Mouse (Mus musculus): Measurements from ENCODE around the gene Ralgds. TPM values are rescaled to one million over a fixed set of nuclear protein-coding genes. Genes with fewer than 3 reads are reported as not detected.
A peak's percentile ranks its signal among the peaks of the same experiment; 100 is the strongest.

Gene Ralgds
- polyA plus RNA-seq (2012; fragmentation: generic; extraction: Trizol), result 24.2 TPM

GRCm38 (mm10) chr2:28512798-28513401 is at the start of gene Ralgds:
TSS of gene Ralgds (plus strand) at chr2:28513125.
- peak within 1 kb of the TSS; percentile 23 for H3ac ChIP-seq (ENCODE audit: control insufficient read depth, insufficient read length)
- no peaks in the 10 kb centered on the region for H3K79me2 ChIP-seq (ENCODE audit: control insufficient read depth, insufficient read depth)
- no peaks in the 10 kb centered on the region for H3K36me3 ChIP-seq (ENCODE audit: control insufficient read depth, insufficient read depth)
- peak; percentile 42 for TF ChIP-seq POLR2A (IDR thresholded peaks at IDR 0.05; ENCODE audit: insufficient read length, low read depth)
- TF ChIP-seq E2F4 (IDR thresholded peaks at IDR 0.05; ENCODE audit: insufficient read depth), result no peak
- H3K4me2 ChIP-seq (ENCODE audit: low read depth), result peak within 1 kb of the TSS; percentile 95
- H3K27me3 ChIP-seq (ENCODE audit: control insufficient read depth, insufficient read depth, insufficient read length), result peaks cover 14% of the 10 kb centered on the region
- peak within 1 kb of the TSS; percentile 21 for H3K4me3 ChIP-seq

DNA sequence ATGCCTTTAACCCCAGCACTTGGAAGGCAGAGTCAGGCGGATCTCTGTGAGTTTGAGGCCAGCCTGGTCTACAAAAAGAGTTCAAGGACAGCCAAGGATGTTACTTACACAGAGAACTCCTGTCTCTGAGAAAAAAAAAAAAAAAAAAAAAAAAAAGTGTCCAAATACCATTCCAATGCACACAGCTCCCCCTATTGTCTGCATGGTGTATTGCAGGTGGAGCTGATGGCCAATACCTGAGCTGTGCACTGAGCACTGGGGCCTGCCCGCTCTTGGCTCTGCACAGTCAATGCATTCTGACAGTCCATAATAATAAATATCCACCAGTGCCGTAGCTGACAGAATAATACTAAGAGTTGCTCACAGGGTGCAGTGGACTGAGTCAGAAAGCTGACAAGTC is 49.0 kb upstream of the Ralgds start:
- H3K27me3 ChIP-seq (ENCODE audit: control insufficient read depth, insufficient read depth, insufficient read length), result peaks cover 30% of the 10 kb centered on the region
- H3K4me3 ChIP-seq, result no peak overlapping the region
- peaks cover 10% of the 10 kb centered on the region for H3K79me2 ChIP-seq (ENCODE audit: control insufficient read depth, insufficient read depth)
- TF ChIP-seq E2F4 (IDR thresholded peaks at IDR 0.05; ENCODE audit: insufficient read depth) (no peak), TCF3 (IDR thresholded peaks at IDR 0.05; ENCODE audit: insufficient read length, low read depth) (no peak), MAX (IDR thresholded peaks at IDR 0.05; ENCODE audit: low read depth) (no peak), CEBPB (IDR thresholded peaks at IDR 0.05; ENCODE audit: insufficient read depth, poor library complexity, severe bottlenecking) (no peak), MYOG (IDR thresholded peaks at IDR 0.05; ENCODE audit: control insufficient read depth in 1 of 3, insufficient read depth in 1 of 3, insufficient read length in 2 of 3, low read depth in 2 of 3) (no peak), TCF12 (IDR thresholded peaks at IDR 0.05; ENCODE audit: insufficient read depth, poor library complexity, severe bottlenecking) (no peak), POLR2A (IDR thresholded peaks at IDR 0.05; ENCODE audit: insufficient read length, low read depth) (no peak)
- no peak overlapping the region for H3ac ChIP-seq (ENCODE audit: control insufficient read depth, insufficient read length)
- H3K36me3 ChIP-seq (ENCODE audit: control insufficient read depth, insufficient read depth), result no peaks in the 10 kb centered on the region
- H3K4me2 ChIP-seq (ENCODE audit: low read depth), result no peak overlapping the region

DNA sequence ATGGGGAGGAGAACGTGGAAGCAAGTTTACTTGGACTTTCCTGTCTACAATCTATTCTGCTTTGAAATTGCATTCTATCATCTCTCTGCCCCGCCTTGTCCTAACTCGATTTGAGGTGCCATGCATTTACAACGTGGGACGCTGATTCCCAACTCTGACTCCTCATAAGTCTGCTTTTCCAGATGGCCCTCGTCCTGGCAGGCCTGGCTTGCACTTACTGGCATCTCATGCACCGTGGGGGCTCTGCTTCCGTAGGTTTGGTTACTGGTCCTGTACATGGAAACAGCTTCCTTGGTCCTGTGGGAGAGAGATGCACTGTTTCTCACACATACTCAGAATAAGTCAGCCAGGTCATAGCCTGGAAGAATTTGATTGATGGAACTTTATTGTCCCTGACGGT is 48.0 kb upstream of the Ralgds start:
- TF ChIP-seq SRF (IDR thresholded peaks at IDR 0.05; ENCODE audit: control insufficient read depth, insufficient read length, low read depth) (no peak), TCF12 (IDR thresholded peaks at IDR 0.05; ENCODE audit: insufficient read depth, poor library complexity, severe bottlenecking) (no peak), MYOD1 (IDR thresholded peaks at IDR 0.05; ENCODE audit: control insufficient read depth in 1 of 3, insufficient read length in 2 of 3, low read depth in 2 of 3) (no peak), REST (IDR thresholded peaks at IDR 0.05; ENCODE audit: insufficient read depth, insufficient read length) (no peak), TCF3 (IDR thresholded peaks at IDR 0.05; ENCODE audit: insufficient read length, low read depth) (no peak), POLR2AphosphoS2 (IDR thresholded peaks at IDR 0.05; ENCODE audit: insufficient read length, low read depth) (no peak)

GRCm38 (mm10) chr2:28465836-28466518 is 46.9 kb upstream of the Ralgds start, which contains the start of gene 1700007K13Rik:
TSS of gene 1700007K13Rik (minus strand) at chr2:28466332.
- peaks cover 10% of the 10 kb centered on the region for H3K79me2 ChIP-seq (ENCODE audit: control insufficient read depth, insufficient read depth)
- H3K4me2 ChIP-seq (ENCODE audit: low read depth), result peak within 1 kb of the TSS; percentile 69
- no peak within 1 kb of the TSS for H3K4me3 ChIP-seq
- H3K36me3 ChIP-seq (ENCODE audit: control insufficient read depth, insufficient read depth), result peaks cover 9% of the 10 kb centered on the region
- TF ChIP-seq SRF (IDR thresholded peaks at IDR 0.05; ENCODE audit: control insufficient read depth, insufficient read length, low read depth) (no peak), CEBPB (IDR thresholded peaks at IDR 0.05; ENCODE audit: insufficient read depth, poor library complexity, severe bottlenecking) (no peak), POLR2A (IDR thresholded peaks at IDR 0.05; ENCODE audit: insufficient read length, low read depth) (no peak), USF1 (IDR thresholded peaks at IDR 0.05; ENCODE audit: low read depth) (peak; percentile 63), TCF3 (IDR thresholded peaks at IDR 0.05; ENCODE audit: insufficient read length, low read depth) (no peak)
- H3K27me3 ChIP-seq (ENCODE audit: control insufficient read depth, insufficient read depth, insufficient read length), result peaks cover 22% of the 10 kb centered on the region
- no peak within 1 kb of the TSS for H3ac ChIP-seq (ENCODE audit: control insufficient read depth, insufficient read length)

More for the DNA sequence above, 48.0 kb upstream of the Ralgds start:
- Histone ChIP-seq H3ac (ENCODE audit: control insufficient read depth, insufficient read length) (no peak overlapping the region), H3K27me3 (ENCODE audit: control insufficient read depth, insufficient read depth, insufficient read length) (peaks cover 30% of the 10 kb centered on the region), H3K79me2 (ENCODE audit: control insufficient read depth, insufficient read depth) (peaks cover 10% of the 10 kb centered on the region), H3K4me3 (no peak overlapping the region), H3K4me2 (ENCODE audit: low read depth) (no peak overlapping the region), H3K36me3 (ENCODE audit: control insufficient read depth, insufficient read depth) (peaks cover 5% of the 10 kb centered on the region)

DNA sequence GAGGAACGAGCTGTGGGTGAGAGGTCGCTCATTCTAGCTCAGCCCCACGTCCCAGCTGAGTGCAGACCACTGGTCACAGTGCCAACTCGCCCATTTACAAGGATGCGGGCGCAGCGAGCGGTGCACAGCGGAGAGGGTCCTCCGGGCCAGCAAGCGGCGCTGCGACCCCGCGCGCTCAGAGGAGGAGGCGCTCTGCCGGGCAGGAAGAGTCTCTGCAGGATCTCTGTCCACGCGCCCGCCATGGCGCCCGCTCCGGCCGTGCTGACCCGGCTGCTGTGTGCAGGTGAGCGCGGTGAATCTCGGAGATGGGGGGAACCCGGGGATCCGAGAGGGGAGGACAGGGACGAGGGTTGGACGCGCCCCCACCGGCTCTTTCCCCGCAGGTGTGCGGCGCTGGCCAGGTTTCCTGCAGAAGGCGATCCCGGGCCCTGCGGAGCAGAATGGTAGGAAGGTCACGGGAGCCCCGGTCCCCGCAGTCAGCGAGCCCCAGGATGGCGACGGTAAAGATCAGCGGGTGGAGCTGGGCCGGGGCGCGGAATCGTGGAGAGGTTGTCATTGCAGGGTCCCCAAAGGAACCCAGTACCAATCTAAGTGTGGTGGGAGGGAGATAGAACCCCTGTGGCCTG is 45.0 kb upstream of the Ralgds start, which contains the start of gene Mrps2:
Mrps2 (plus strand) TSS at position 207 of the 626 bp plus-strand sequence.
- peaks cover 14% of the 10 kb centered on the region for H3K36me3 ChIP-seq (ENCODE audit: control insufficient read depth, insufficient read depth)
- peak within 1 kb of the TSS; percentile 98 for H3K4me2 ChIP-seq (ENCODE audit: low read depth)
- peaks cover 10% of the 10 kb centered on the region for H3K27me3 ChIP-seq (ENCODE audit: control insufficient read depth, insufficient read depth, insufficient read length)
- no peak for TF ChIP-seq CEBPB (IDR thresholded peaks at IDR 0.05; ENCODE audit: insufficient read depth, poor library complexity, severe bottlenecking)
- TF ChIP-seq POLR2A (IDR thresholded peaks at IDR 0.05; ENCODE audit: insufficient read length, low read depth), result peak; percentile 94
- TF ChIP-seq POLR2AphosphoS2 (IDR thresholded peaks at IDR 0.05; ENCODE audit: insufficient read length, low read depth), result peak; percentile 86
- TF ChIP-seq E2F4 (IDR thresholded peaks at IDR 0.05; ENCODE audit: insufficient read depth), result no peak
- TF ChIP-seq MYOG (IDR thresholded peaks at IDR 0.05; ENCODE audit: control insufficient read depth in 1 of 3, insufficient read depth in 1 of 3, insufficient read length in 2 of 3, low read depth in 2 of 3), result peak in 1 of 3 experiments; percentile 14
- peak within 1 kb of the TSS; percentile 5 for H3ac ChIP-seq (ENCODE audit: control insufficient read depth, insufficient read length)
- peaks cover 10% of the 10 kb centered on the region for H3K79me2 ChIP-seq (ENCODE audit: control insufficient read depth, insufficient read depth)
- H3K4me3 ChIP-seq, result peak within 1 kb of the TSS; percentile 68

All from myocyte (in vitro differentiated cells).